Mouse (Mus musculus) gastrocnemius, postnatal 14 days (tissue): Measurements from ENCODE around the gene Ruvbl1. TPM values are rescaled to one million over a fixed set of nuclear protein-coding genes. Genes with fewer than 3 reads are reported as not detected.

Experiments used
- DNase-seq: peaks from one replicate; pipeline ENCODE4 v3.0.0; 2021; ENCODE audit warnings: mixed read lengths
- intact Hi-C: fragments of 180-260 bp; cut with DNase I; formaldehyde crosslinking; loops from one replicate; pipeline ENCODE4 v1.15.1; 2025; ENCODE audit warnings: low total_unique reads
- long read RNA-seq, 2 experiments: library from polyadenylated mRNA; stranded (forward); transcript quantifications; one replicate each; pipeline ENCODE4 v2.0.0; 2021
- total RNA-seq, 2 experiments: library from RNA; stranded (reverse); gene quantifications; 2 replicates each; pipeline ENCODE4 v1.2.3; 2021

The Ruvbl1 gene
- 10 to 100 TPM; 23.3 to 26.5 TPM for total RNA-seq
- long read RNA-seq, experiment 1, transcript Ruvbl1-201 (11 exons, 1,675 nt) = major isoform, 54 of 54 reads
- long read RNA-seq, experiment 1, partial matches to known transcripts = 0 of 54 reads
- long read RNA-seq, experiment 1, other reads (novel, unspliced or antisense) = 0 of 54 reads
- long read RNA-seq, experiment 2, transcript Ruvbl1-201 (11 exons, 1,675 nt) = major isoform, 47 of 49 reads
- long read RNA-seq, experiment 2, partial matches to known transcripts = 1 of 49 reads
- long read RNA-seq, experiment 2, other reads (novel, unspliced or antisense) = 1 of 49 reads

GRCm38 (mm10) chr6:88465181-88465920, at the start of gene Ruvbl1:
Gene Ruvbl1, plus strand, starts transcription at chr6:88465409.
- peak; percentile 90 for DNase-seq
- intact Hi-C loops = no loop called here

DNA sequence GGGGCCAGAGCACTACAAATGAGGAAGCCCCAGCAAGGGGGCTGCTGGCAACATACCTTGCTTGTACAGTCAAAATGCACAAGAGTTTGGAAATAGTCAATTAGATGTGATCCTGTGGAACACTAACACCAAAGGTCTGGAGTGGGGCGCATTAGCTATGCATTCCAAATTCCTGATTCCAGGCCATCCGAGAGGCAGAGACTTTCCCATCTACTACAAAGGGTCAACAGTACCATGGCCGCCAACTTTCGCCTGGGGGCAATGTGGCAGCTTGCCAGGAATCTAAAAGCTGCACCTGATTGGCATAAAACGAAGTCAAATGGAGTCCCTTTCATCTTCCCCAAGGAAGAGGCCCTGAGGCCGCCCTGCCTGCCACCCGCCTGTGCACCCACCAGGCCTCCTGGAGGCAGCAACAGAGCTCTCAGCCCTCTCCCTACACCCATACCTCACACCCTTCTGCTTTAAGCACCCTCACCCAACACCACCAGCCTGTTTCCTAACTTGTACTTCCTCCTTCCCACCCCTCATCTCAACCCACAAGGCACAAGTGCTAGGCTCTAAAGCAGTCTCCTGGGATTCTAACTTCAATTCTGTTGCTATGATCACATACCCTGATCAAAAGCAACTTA, 49.0 kb upstream of the Ruvbl1 start:
- no peak for DNase-seq
- intact Hi-C loops = loop anchor here (10.0 kb wide), 1 partner anchor 221 kb away; the partner anchor contains the start of gene Gata2

- intact Hi-C loops = loop anchor here (10.0 kb wide), 1 partner anchor 316 kb away; no protein-coding TSS in a partner anchor
- peak; percentile 25 for DNase-seq
Measured at GRCm38 (mm10) chr6:88431202-88431601, 34.0 kb upstream of the Ruvbl1 start.

DNA sequence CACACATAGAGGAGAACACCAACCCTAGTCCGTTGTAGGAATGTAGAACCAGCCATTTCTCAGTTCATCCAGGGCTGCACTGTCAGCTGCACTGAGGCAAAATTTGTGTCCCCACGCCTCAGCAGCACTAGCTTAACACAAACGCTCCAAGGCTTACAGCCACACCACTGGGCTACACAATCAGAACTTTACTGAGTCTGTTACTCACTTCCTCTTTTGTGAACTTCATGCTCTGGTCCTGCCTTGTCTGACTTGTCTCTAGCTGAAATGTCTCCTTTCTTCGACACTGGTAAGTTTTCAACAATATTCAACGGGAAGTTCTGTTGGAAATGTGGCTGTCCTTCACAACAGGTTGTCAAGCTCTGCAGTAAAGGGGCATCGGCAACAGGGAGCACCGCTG, 29.6 kb upstream of the Ruvbl1 start:
- DNase-seq = no peak
- intact Hi-C loops = loop anchor here (10.0 kb wide), 1 partner anchor 321 kb away; no protein-coding TSS in a partner anchor

- no peak for DNase-seq
- intact Hi-C loops = loop anchor here (10.0 kb wide), 1 partner anchor 324 kb away; no protein-coding TSS in a partner anchor
Measured at GRCm38 (mm10) chr6:88439056-88439455, 26.2 kb upstream of the Ruvbl1 start.

DNA sequence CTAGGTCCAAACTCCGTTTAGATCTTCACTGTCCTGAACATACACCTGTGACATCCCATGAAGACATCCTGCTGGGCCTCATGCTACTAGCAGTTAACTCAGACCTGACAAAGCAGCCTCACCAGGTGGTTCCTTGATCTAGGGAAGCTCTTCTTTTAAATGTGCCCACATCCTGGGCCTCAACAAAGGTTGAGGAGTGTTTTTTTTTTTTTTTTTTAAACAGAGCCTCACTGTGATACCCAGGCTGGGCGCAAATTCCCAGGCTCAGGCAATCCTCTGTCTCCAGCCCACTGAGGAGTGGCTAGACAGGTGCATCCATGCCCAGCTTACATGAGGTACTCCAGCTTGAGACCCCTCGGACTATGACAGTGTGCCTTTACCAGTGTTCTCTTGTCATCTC, 22.7 kb upstream of the Ruvbl1 start:
- intact Hi-C loops = no loop called here
- DNase-seq = no peak

DNA sequence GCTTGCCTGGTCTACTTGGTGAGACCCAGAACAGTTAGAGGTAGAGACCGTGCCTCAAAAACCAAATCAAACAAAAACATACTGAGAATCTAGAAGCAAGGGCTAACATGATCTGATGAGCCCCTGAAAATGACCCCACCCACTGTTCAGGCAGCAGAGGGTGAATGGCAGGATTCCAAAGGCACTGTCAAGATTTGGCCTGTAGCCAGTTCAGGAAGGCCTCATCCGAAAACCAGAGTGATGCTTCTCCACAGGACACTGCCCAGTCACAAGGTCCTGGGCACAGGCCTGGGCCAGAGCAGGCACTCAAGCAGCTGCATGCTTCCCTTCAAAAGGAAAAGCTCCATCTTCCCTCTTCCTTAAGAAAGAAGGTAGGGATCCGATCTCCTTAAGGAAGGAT, 21.8 kb upstream of the Ruvbl1 start:
- DNase-seq = no peak
- intact Hi-C loops = no loop called here

DNA sequence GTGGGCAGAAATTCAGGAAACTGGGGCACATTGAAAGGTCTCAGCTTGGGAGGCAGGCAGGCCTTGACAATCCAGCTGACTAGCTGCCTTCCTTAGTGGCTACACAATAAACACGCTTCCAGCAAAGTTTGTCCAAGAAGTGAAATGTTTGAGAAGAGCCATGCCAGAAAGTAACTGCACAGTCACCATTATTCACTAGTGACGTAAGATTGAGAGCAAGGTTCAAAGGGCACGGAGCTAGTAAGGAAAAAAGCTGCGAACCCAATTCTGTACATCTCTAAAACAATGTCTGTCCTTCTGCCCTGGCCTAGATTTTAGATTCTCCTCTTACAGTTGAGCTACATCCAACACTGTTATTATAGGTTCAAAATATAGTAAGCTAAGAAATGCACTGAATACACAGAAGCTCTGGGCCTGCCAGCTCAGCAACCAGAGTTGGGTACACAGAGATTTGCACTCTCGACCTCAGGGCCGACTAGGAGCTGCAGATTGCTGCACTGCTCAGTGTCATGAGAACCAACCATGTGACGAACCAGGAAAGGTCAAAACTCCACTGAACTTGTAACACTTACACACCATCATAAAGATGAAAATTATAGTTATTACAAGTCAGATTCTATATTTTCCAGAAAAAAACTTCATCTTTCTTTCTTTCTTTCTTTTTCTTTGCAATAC, 21.0 kb upstream of the Ruvbl1 start:
- intact Hi-C loops = no loop called here

DNA sequence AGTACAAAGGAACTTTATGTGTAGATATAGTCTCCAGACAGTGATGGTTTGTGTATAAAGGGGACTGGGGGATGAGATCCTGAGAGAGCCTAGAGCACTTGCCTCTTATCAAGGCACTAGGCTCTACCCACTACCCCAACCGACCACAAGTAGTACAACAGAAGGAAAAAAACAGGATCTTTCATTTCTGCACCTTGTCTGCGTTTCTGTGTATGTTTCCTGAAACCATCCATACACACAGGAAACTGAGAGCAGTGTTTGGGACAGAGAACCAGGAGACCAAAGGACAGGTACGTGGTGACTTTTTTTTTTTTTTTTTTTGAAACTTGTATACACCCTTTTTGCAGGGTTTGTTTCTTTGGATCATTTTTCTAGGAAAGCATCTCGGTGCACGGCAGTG, 19.5 kb upstream of the Ruvbl1 start:
- intact Hi-C loops = no loop called here
- no peak for DNase-seq

More for the DNA sequence above, 21.0 kb upstream of the Ruvbl1 start:
- DNase-seq = no peak

- intact Hi-C loops = no loop called here
Measured at GRCm38 (mm10) chr6:88446063-88447002, 18.9 kb upstream of the Ruvbl1 start, which contains the start of gene Eefsec. Gene Eefsec, minus strand, starts transcription at chr6:88446539.

DNA sequence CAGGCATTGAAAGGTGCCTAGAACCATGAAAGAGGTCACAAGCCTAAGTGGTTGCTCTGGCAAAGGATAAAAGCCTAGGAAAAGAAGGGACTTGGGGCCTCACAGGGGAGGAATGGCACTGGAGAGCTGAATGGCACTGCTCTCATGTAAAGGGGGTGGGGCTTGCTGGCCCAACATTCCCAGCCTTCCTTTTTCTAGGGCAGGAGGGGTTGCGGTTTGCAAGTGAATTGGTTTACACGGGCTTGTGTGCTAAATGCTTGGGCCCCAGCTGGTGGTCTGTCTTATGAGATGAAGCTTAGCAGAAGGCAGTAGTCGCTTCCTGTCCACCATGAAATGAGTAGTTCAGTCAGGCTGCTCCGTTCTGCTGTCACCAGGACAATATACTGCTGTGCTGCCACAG, 17.8 kb upstream of the Ruvbl1 start:
- DNase-seq = no peak
- intact Hi-C loops = no loop called here

More at GRCm38 (mm10) chr6:88446063-88447002, 18.9 kb upstream of the Ruvbl1 start, which contains the start of gene Eefsec:
- peak; percentile 85 for DNase-seq

DNA sequence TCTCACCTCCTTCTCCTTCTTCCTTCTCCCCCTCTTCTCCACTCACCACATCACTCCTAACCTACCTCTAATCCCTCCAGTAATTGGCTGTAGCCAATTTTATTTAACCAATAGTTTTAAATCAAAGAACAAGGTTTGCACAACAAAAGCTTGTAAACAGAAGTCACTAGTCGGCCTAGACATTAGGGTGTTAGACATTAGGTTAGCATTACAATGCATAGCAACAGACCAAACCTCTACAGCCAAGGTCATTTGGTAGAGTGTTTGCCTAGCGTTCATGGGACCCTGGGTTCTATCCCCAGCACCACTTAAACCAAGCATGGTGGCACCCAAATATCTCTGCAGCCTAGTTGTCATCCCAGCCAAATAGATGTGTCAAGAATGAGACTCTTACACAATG, 10.7 kb upstream of the Ruvbl1 start:
- intact Hi-C loops = no loop called here
- DNase-seq = no peak

- DNase-seq = no peak
- intact Hi-C loops = no loop called here
Measured at GRCm38 (mm10) chr6:88469878-88470277, 4.7 kb downstream of the Ruvbl1 start.

- intact Hi-C loops = no loop called here
- DNase-seq = no peak
Measured at GRCm38 (mm10) chr6:88480421-88480820, 15.2 kb downstream of the Ruvbl1 start.

DNA sequence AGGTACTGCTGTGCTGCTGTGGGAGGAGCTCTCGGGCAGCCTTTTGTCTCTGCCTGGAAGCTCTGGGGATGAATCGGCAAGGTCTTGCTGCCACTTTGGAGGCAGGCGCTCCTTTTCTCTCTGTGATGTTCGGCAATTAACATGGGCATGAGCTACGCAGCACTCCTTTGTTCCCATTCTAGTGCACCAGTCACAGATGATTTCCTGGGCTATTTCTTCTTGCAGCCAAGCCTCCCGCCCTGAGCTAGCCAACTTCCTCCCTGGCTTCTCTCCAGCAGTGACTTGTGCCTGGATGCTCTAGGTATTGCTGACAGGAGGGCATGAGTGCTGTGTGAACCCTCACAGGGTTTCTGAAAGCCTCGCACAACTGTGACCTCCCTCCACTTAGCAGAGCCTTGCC, 17.9 kb downstream of the Ruvbl1 start:
- no peak for DNase-seq
- intact Hi-C loops = no loop called here

GRCm38 (mm10) chr6:88483913-88484312, 18.7 kb downstream of the Ruvbl1 start:
- intact Hi-C loops = no loop called here
- no peak for DNase-seq

- intact Hi-C loops = no loop called here
- DNase-seq = no peak
Measured at GRCm38 (mm10) chr6:88485378-88485777, 20.2 kb downstream of the Ruvbl1 start.

DNA sequence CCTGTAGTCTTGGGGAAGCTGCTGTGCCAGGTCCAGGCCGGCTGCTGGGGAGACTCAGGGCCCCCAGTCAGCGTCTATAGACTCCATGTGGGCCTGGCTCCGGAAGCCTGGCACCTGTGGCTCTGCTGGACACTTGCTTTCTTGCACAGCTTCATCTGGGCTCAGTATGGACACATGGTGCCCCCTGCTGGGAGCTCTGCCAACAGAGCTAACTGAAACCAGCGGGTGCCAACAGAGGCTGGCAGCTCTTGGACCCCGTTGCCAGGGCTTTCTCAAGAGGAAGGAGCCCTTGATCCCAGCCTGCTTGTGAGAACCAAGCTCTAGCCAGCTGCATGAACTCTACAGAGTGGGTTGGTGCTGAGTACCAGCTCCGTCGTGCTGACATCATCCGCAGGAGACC, 21.7 kb downstream of the Ruvbl1 start:
- intact Hi-C loops = no loop called here
- DNase-seq = peak; percentile 40

- no peak for DNase-seq
- intact Hi-C loops = no loop called here
Measured at GRCm38 (mm10) chr6:88489026-88489425, 23.8 kb downstream of the Ruvbl1 start.
